Mouse (Mus musculus) frontal cortex, postnatal 14 days (tissue): ENCODE results near the gene Olfr1440.

ENCODE experiments used
- DNase-seq, 2 experiments: peaks; one replicate each; pipeline ENCODE4 v3.0.0; 2022; ENCODE audit warnings: low spot score in 2 of 2

Gene Olfr1440

GRCm38 (mm10) chr19:12386979-12387378, at the start of gene Olfr1440:
Olfr1440 (plus strand) TSS chr19:12387279.
- DNase-seq = no peak

- no peak for DNase-seq
Observed at GRCm38 (mm10) chr19:12373004-12373403, 14.1 kb upstream of the Olfr1440 start.

GRCm38 (mm10) chr19:12374465-12375025, 12.5 kb upstream of the Olfr1440 start:
- peak; percentile 5 to 6 for DNase-seq

GRCm38 (mm10) chr19:12413737-12414136, 26.7 kb downstream of the Olfr1440 start:
- no peak for DNase-seq

- DNase-seq = no peak
Observed at GRCm38 (mm10) chr19:12417361-12417760, 30.3 kb downstream of the Olfr1440 start, which contains the start of gene Olfr1441. Olfr1441 (plus strand) TSS chr19:12417433.

- no peak for DNase-seq
Observed at GRCm38 (mm10) chr19:12418312-12418711, 31.2 kb downstream of the Olfr1440 start.

GRCm38 (mm10) chr19:12420555-12420954, 33.5 kb downstream of the Olfr1440 start:
- DNase-seq = no peak

- no peak for DNase-seq
Observed at GRCm38 (mm10) chr19:12421680-12422079, 34.6 kb downstream of the Olfr1440 start.

- no peak for DNase-seq
Observed at GRCm38 (mm10) chr19:12427101-12427500, 40.0 kb downstream of the Olfr1440 start.

GRCm38 (mm10) chr19:12427605-12428004, 40.5 kb downstream of the Olfr1440 start, which contains the start of gene Pfpl:
Pfpl (plus strand) TSS chr19:12427905.
- no peak for DNase-seq

- no peak for DNase-seq
Observed at GRCm38 (mm10) chr19:12433033-12433432, 46.0 kb downstream of the Olfr1440 start.

GRCm38 (mm10) chr19:12435011-12435416, 47.9 kb downstream of the Olfr1440 start:
- no peak for DNase-seq

GRCm38 (mm10) chr19:12435750-12436524, 48.9 kb downstream of the Olfr1440 start:
- DNase-seq = no peak

GRCm38 (mm10) chr19:12439581-12439980, 52.5 kb downstream of the Olfr1440 start:
- DNase-seq = no peak

GRCm38 (mm10) chr19:12440103-12440725, 53.1 kb downstream of the Olfr1440 start:
- no peak for DNase-seq

- DNase-seq = no peak
Observed at GRCm38 (mm10) chr19:12442560-12442959, 55.5 kb downstream of the Olfr1440 start.

- DNase-seq = no peak
Observed at GRCm38 (mm10) chr19:12445014-12445413, 57.9 kb downstream of the Olfr1440 start.
